Mouse (Mus musculus) embryo, embryonic 9.5 days (tissue): ENCODE data around the gene Aldh3b2.

Experiments used
- DNase-seq: peaks from one replicate; pipeline ENCODE4 v3.0.0-alpha.2; 2017; ENCODE audit errors: extremely low spot score

Aldh3b2 gene

GRCm38 (mm10) chr19:3972229-3972628 lies at the start of gene Aldh3b2:
Gene Aldh3b2, plus strand, starts transcription at chr19:3972328.
- DNase-seq: no peak

GRCm38 (mm10) chr19:3922661-3923371 lies 49.3 kb upstream of the Aldh3b2 start:
- no peak for DNase-seq

GRCm38 (mm10) chr19:3923586-3923985 lies 48.5 kb upstream of the Aldh3b2 start:
- DNase-seq: no peak

DNA sequence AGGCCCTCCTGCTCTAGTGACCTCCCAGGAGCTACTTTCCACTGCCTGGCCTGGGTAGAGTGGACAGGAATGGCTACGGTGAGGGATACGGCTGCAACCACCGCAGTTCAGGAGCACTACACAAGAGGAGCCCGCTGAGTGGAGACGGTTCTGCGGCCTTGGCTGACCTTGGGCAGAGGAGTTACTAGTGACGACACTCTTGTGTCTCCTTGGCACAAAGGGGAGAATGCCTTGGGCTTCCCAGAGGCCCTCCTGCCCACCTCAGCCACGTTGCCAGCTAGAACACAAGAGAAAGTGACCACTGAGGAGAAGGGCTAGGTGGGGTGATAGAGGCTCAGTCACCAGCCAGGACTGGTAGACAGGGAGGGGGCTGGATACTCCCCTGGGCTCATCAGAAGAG lies 47.9 kb upstream of the Aldh3b2 start:
- no peak for DNase-seq

DNA sequence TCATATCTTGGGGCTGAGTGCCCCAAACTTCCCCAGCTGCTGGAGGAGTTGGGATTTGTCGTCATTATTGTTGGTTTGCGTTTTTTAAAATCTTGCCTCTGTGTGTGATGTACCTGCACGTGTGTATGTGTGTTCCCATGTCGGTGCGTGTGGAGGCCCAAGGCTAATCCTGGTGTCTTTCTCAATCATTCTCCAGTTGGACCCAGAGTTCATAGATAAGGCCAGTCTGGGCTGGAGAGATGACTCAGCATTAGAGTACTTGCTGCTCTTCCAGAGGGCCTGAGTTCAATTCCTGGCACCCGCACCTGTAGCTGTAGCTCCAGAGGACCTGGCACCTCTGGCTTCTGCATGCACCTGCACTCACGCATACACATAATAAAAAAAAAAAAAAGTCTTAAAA lies 47.3 kb upstream of the Aldh3b2 start:
- DNase-seq: no peak

GRCm38 (mm10) chr19:3925859-3926258 lies 46.3 kb upstream of the Aldh3b2 start:
- DNase-seq: no peak

- DNase-seq: no peak
These were observed 45.8 kb upstream of the Aldh3b2 start for GRCm38 (mm10) chr19:3926279-3926678.

GRCm38 (mm10) chr19:3926685-3927084 lies 45.4 kb upstream of the Aldh3b2 start:
- no peak for DNase-seq

DNA sequence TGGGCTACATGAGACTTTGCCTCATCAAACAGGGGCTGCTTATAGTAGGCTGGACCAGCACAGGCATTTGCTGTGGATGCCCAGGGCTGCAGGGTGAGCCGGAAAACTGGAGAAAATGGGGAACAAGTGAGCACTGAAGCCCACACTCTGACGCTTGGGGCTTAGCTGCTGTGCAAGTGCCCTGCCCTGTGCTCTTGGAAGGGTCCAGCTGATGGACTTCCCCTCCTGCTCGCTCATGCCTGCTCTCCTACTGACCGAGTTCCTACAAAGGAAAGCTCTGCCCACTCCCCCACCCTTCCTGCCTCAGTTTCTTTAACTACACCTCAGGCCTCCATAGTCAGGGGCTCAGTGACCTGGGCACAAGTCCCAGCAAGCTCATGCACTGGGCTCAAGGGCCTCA lies 44.1 kb upstream of the Aldh3b2 start:
- DNase-seq: no peak

DNA sequence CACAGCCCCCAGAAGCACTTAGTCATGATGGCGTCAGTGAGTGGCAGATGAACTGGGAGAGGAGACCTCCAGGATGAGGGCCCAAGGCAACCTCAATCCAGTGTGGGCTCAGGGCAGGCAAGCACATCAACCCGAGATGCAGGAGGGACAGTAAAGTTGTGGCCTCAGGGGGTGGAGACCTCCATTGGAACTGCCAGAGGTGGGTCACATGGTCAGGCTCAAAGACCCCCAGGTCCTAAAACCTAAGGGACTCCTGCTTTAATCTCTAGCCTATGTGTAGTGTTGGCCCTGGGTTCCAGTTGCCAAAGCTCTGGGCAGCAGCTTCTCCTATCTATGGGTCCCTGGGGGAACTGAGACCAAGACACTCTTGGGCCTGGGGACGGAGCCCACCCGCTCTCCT lies 43.3 kb upstream of the Aldh3b2 start:
- no peak for DNase-seq

DNA sequence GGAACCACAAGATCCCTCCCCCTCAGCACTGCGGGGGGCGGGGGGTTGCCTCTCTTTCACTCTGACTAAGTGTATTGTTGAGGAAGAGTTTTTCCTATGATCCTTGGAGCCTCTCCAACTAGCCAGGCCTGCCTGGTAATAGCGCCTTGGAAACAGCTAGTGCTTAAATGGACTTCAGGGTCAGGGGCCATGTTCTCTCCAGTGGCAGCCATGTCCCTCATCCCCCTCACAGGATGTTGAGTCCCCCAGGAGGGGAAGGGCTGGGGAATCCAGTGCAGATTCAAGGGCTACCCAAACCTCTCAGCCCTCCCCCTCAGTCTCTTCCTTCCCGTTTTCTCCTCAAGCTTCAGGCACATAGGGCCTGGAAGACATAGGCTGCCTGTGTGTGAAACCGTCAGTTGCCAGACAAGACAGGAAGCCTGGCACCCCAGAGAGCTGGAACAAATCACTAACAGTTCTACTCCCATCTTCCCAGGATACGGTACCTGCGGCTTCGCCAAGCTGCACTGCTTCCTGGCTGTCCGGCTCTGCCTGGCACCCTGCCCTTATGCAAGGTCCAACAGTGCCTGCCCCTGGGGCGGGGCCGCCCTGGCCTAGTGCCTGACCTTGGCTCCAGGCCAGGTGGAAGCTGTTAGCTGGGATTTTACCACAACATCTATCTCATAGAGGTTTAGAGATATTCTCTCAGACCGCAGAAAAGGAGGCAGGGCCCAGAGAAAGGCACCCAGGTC lies 42.8 kb upstream of the Aldh3b2 start, which contains the start of gene Aldh3b1:
Aldh3b1 (minus strand) TSS at position 598 of the 731 bp plus-strand sequence.
- DNase-seq: no peak

- no peak for DNase-seq
These were observed 41.7 kb upstream of the Aldh3b2 start for GRCm38 (mm10) chr19:3930262-3931057.

DNA sequence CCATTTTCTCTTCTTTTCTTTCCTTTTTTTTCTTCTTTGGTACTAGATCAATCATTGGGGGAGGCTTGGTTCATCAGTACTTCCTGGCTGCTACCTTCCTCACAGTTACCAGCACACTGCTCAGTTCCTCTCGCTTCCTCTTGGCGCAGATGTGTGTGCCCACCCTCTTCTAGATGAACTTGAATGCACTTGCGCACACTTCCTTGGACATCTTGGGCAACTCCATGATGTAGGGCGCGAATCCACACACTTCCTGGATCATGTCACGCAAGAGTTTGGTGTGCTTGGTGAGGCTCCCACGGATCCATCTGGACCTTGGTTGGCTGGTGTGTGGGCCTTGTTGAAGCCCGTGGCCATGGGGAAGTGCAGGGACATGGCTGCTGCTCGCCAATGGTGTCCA lies 40.4 kb upstream of the Aldh3b2 start:
- no peak for DNase-seq

DNA sequence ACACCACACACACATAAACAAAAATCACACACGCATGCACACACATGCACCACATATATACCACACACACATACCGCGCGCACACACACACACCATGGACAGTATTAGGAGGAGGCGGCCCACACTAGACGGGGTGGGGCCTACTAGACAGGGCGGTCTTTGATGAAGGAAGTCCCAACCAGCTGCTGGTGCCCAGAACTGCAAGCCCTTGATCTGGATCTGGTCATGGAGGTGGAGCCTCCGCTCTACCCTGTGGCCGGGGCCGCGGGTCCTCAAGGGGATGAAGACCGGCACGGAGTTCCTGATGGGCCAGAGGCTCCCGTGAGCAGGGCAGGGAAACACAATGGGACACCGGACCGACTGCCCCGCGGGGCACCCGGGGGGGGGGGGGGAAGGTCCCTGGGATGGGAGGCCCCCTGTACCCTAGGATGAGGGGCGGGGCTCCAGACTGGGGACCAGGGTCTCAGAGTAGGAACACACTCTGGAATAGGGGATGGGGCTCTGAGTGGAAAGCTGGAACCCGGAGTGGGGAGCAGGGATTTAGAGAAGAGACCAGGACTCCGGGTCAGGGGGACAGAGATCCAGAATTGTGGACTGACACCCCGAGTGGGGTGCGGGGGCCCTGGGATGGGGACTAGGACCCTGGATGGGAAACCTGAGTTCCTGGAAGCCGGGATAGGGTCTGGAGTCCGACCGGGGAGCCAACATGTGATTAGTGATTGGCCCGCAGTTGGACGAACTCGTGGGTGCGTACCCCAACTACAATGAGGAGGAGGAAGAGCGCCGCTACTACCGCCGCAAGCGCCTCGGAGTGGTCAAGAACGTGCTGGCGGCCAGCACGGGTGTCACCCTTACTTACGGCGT lies 36.9 kb upstream of the Aldh3b2 start, which contains the start of gene Unc93b1:
Unc93b1 (plus strand) TSS at position 155 of the 864 bp plus-strand sequence.
- DNase-seq: peak; percentile 54

DNA sequence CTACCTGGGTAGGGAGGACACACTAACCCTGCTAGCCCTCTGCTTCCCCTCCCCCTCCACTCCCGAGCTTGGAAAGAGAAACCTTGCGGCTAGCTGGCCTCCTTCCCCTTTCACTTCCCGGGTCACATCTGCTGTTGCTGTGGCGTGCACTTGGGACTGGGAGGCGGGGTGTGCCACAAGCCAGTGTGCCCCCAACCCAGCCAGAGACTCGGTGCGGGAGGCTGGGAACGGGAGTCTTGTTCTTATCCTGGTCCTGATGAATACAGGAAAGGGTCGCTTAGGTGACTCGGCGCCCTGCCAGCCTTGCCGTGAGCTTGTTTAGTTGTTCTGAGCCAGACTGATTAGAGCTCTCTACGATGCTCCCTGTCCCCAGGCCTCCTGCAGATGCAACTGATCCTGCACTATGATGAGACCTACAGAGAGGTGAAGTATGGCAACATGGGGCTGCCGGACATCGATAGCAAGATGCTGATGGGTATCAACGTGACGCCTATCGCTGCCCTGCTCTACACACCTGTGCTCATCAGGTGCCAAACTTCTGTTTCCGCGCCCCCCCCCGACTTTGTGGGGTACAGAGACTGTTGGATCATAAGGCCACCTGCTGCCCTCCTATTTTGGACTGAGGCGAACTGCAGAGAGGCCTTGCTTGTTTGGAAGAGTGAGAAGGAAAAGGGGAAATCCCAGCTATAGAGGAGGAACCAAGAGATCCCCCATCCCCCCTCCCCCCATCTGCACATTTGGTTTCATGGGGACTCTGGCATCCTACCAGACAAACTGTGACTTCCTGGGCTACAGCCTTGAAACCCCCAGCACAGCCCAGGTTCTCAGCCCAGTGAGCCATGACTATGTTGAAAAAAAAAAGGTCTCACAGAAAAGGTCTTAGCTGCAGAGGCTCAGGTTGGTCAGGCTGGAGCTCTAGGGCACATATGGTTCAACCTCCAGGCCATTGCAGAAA lies 36.0 kb upstream of the Aldh3b2 start:
- peak; percentile 52 for DNase-seq

DNA sequence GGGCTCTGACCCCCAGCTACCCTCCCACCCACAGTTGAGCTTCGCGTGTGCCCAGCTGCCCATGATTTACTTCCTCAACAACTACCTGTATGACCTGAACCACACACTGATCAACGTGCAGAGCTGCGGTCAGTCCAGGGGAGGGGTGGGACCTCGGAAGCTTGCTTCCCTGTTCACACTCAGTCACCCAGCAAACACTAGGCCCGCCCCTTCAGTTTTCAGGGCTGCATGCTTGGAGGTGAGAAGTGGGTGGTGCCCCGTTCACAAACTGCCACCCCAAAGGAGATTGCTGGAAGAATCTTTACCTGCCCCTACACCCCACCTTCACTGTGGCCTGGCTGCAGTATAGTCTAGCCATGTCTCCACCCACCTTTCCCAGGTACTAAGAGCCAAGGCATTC lies 29.8 kb upstream of the Aldh3b2 start:
- DNase-seq: no peak

DNA sequence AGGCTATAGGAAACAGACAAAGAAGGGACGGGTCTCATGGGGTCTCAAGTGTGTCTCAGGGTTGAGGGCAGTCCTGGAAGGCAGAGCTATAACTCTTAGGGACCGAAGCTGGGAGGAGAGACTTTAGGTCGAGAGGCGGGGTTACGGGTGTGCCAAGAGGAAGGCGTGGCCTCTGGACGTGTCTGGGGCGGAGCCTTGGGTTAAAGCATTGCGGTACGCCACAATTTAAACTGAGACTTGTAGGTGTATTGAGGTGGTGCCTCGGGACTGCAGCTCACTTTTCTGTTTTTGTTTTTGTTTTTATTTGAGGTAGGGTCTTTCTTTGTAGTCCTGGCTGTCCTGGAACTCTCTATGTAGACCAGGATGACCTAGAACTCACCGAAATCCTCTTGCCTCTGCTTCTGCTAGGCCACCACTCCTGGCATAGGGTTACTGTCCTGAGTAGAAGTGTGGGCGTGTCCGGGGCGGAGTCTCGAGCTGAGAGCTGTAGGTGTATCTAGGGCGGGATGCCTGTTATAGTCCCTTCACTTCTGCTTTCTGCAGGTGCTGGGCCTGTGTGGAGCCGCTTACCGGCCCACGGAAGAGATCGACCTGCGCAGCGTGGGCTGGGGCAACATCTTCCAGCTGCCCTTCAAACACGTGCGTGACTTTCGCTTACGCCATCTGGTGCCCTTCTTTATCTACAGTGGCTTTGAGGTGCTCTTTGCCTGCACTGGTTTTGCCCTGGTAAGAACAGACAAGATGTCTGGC lies 29.0 kb upstream of the Aldh3b2 start:
- no peak for DNase-seq

GRCm38 (mm10) chr19:3945872-3946564 lies 26.1 kb upstream of the Aldh3b2 start:
- no peak for DNase-seq

DNA sequence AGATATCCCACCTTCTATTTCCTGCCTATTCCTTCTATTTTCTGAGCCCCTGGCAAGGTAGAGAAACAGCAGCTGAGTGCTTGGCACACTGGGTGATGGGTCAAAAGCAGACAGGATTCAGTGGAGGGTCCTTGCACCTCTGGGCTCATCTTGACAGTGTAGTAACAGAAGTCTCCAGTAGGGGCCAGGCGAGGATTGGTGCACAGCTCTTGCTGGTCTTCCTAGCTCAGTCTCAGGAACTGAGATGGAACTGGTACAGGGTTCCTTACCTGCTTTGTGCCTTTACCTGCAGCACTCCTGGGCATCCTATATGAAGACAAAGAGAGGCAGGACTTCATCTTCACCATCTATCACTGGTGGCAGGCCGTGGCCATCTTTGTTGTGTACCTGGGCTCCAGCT lies 25.4 kb upstream of the Aldh3b2 start:
- DNase-seq: peak; percentile 71
